Mouse (Mus musculus) embryonic fibroblast, embryonic 13.5 days (primary cell): ENCODE data around the gene Rps6ka5.

Source experiments
- CTCF ChIP-seq: IDR thresholded peaks from 2 replicates; pipeline ENCODE4 v1.5.1; 2011; ENCODE audit warnings: mild to moderate bottlenecking, control low read depth, low read length, moderate library complexity, borderline replicate concordance; ENCODE audit not compliant: insufficient read depth
- POLR2A ChIP-seq: IDR thresholded peaks from 2 replicates; pipeline ENCODE4 v1.6.1; 2011; ENCODE audit warnings: low read depth, mild to moderate bottlenecking, control low read depth, low read length, moderate library complexity

GRCm38 (mm10) chr12:100613192-100613700 lies 113.5 kb downstream of the Rps6ka5 start:
- no peak for TF ChIP-seq CTCF
- no peak for TF ChIP-seq POLR2A
